Mouse (Mus musculus) brain, adult 10 weeks (tissue): ENCODE data around the gene Lnp1. TPM values are rescaled to one million over a fixed set of nuclear protein-coding genes. Genes with fewer than 3 reads are reported as not detected.

ENCODE experiments used
- polyA plus RNA-seq: library from polyadenylated mRNA; stranded (reverse); fragments of 350-450 nt; fragmentation: Illumina TruSeq; extraction: RNeasy Lipid Tissue Mini Kit (QIAGEN cat#74804); gene quantifications from one replicate; pipeline ENCODE4 v1.2.3, GENCODE M21; 2015; ENCODE audit warnings: low read depth, low replicate concordance

Gene Lnp1
- 1.7 TPM for polyA plus RNA-seq

DNA sequence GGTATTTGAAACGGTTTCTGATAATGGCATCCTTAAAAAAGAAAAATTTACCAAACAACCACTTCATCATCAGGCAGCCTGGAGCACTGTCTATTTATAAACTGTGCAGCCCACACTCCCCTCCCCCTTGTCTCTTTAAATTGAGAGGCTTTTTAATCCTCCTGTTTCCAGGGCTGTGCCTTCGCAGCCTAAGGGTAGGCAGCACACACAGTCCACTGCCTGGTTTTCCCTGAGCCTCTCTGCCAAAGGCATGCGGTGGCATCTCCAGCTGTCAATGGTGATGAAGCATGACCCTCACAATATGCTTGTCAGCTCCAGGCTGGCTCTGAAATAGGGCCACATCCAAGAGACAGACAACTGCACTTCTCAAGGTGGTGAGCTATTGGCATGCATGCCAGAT lies at the start of gene Lnp1:
TSS of gene Lnp1 (minus strand) at position 39 of the 400 bp plus-strand sequence.

GRCm38 (mm10) chr16:56885824-56886615 lies 41.8 kb downstream of the Lnp1 start, which contains the start of gene Tmem45a:
Gene Tmem45a (minus strand): TSS chr16:56886166.

Other genes starting within 250 kb of the Lnp1 start
- gene Tfg, start 210.6 kb downstream of the Lnp1 start, polyA plus RNA-seq = 77.9 TPM
- gene Adgrg7, start 132.2 kb downstream of the Lnp1 start, polyA plus RNA-seq = not detected
- gene Tmem45a, start 41.9 kb downstream of the Lnp1 start, polyA plus RNA-seq = 2.2 TPM
- not detected for gene Tmem45a2, start 143.3 kb upstream of the Lnp1 start, polyA plus RNA-seq
- gene Tomm70a, start 193.6 kb upstream of the Lnp1 start, polyA plus RNA-seq = 101 TPM
- 27.0 TPM for gene Nit2, start 239.3 kb upstream of the Lnp1 start, polyA plus RNA-seq